Mouse (Mus musculus): ENCODE measurements around the gene Litaf. TPM values are rescaled to one million over a fixed set of nuclear protein-coding genes. Genes with fewer than 3 reads are reported as not detected.

Gene Litaf
- total RNA-seq, 2 experiments from 2014 or later, result 5.4 to 9.4 TPM

- ATAC-seq (replicated peaks; ENCODE audit: low FRiP score, low TSS enrichment, poor library complexity, severe bottlenecking), result no peak
These were observed 126.0 kb downstream of the Litaf start for GRCm38 (mm10) chr16:10939932-10940331.

- no peak for ATAC-seq (replicated peaks; ENCODE audit: low FRiP score, low TSS enrichment, poor library complexity, severe bottlenecking)
These were observed 128.5 kb downstream of the Litaf start for GRCm38 (mm10) chr16:10937497-10937896.

- no peak for ATAC-seq (replicated peaks; ENCODE audit: low FRiP score, low TSS enrichment, poor library complexity, severe bottlenecking)
These were observed 129.1 kb downstream of the Litaf start for GRCm38 (mm10) chr16:10936700-10937319.

GRCm38 (mm10) chr16:10934047-10934446 is 131.9 kb downstream of the Litaf start:
- no peak for ATAC-seq (replicated peaks; ENCODE audit: low FRiP score, low TSS enrichment, poor library complexity, severe bottlenecking)

- ATAC-seq (replicated peaks; ENCODE audit: low FRiP score, low TSS enrichment, poor library complexity, severe bottlenecking), result no peak
These were observed 132.6 kb downstream of the Litaf start for GRCm38 (mm10) chr16:10933372-10933771.

- no peak for ATAC-seq (replicated peaks; ENCODE audit: low FRiP score, low TSS enrichment, poor library complexity, severe bottlenecking)
These were observed 138.9 kb downstream of the Litaf start for GRCm38 (mm10) chr16:10927026-10927425.

- ATAC-seq (replicated peaks; ENCODE audit: low FRiP score, low TSS enrichment, poor library complexity, severe bottlenecking), result no peak
These were observed 140.3 kb downstream of the Litaf start for GRCm38 (mm10) chr16:10925591-10926180.

- ATAC-seq (replicated peaks; ENCODE audit: low FRiP score, low TSS enrichment, poor library complexity, severe bottlenecking), result no peak
These were observed 142.4 kb downstream of the Litaf start for GRCm38 (mm10) chr16:10923561-10923960.

- no peak for ATAC-seq (replicated peaks; ENCODE audit: low FRiP score, low TSS enrichment, poor library complexity, severe bottlenecking)
These were observed 146.1 kb downstream of the Litaf start for GRCm38 (mm10) chr16:10919856-10920255.

GRCm38 (mm10) chr16:10916271-10916670 is 149.7 kb downstream of the Litaf start:
- ATAC-seq (replicated peaks; ENCODE audit: low FRiP score, low TSS enrichment, poor library complexity, severe bottlenecking), result no peak

GRCm38 (mm10) chr16:10915066-10915465 is 150.9 kb downstream of the Litaf start:
- no peak for ATAC-seq (replicated peaks; ENCODE audit: low FRiP score, low TSS enrichment, poor library complexity, severe bottlenecking)

GRCm38 (mm10) chr16:10911061-10911460 is 154.9 kb downstream of the Litaf start:
- no peak for ATAC-seq (replicated peaks; ENCODE audit: low FRiP score, low TSS enrichment, poor library complexity, severe bottlenecking)

- no peak for ATAC-seq (replicated peaks; ENCODE audit: low FRiP score, low TSS enrichment, poor library complexity, severe bottlenecking)
These were observed 155.4 kb downstream of the Litaf start for GRCm38 (mm10) chr16:10910541-10910940.

Other genes with a start within 250 kb of the Litaf start
- gene Rmi2, start 231.1 kb downstream of the Litaf start, total RNA-seq (2014; fragmentation: Nextera tagmentation), result 1.3 and 6.6 TPM in 2 replicates
- gene Rmi2, start 231.1 kb downstream of the Litaf start, total RNA-seq (2017), result 4.7 and 5.5 TPM in 2 replicates
- gene Snn, start 5.2 kb downstream of the Litaf start, total RNA-seq (2014; fragmentation: Nextera tagmentation), result 0.52 and 7.4 TPM in 2 replicates
- gene Snn, start 5.2 kb downstream of the Litaf start, total RNA-seq (2017), result 0.09 and 1.6 TPM in 2 replicates
- 22.6 and 27.1 TPM in 2 replicates for gene Txndc11, start 68.5 kb upstream of the Litaf start, total RNA-seq (2014; fragmentation: Nextera tagmentation)
- 21.2 and 27.5 TPM in 2 replicates for gene Txndc11, start 68.5 kb upstream of the Litaf start, total RNA-seq (2017)
- gene Zc3h7a, start 110.2 kb upstream of the Litaf start, total RNA-seq (2014; fragmentation: Nextera tagmentation), result 166 and 201 TPM in 2 replicates
- 167 and 226 TPM in 2 replicates for gene Zc3h7a, start 110.2 kb upstream of the Litaf start, total RNA-seq (2017)
- 227 and 307 TPM in 2 replicates for gene Rsl1d1, start 137.2 kb upstream of the Litaf start, total RNA-seq (2014; fragmentation: Nextera tagmentation)
- 385 and 428 TPM in 2 replicates for gene Rsl1d1, start 137.2 kb upstream of the Litaf start, total RNA-seq (2017)
- 318 and 337 TPM in 2 replicates for gene Gspt1, start 188.2 kb upstream of the Litaf start, total RNA-seq (2014; fragmentation: Nextera tagmentation)
- gene Gspt1, start 188.2 kb upstream of the Litaf start, total RNA-seq (2017), result 184 and 328 TPM in 2 replicates
- not detected in 2 replicates for gene Tnfrsf17, start 247.7 kb upstream of the Litaf start, total RNA-seq (2014; fragmentation: Nextera tagmentation)
- gene Tnfrsf17, start 247.7 kb upstream of the Litaf start, total RNA-seq (2017), result not detected in 2 replicates